Mouse (Mus musculus) urinary bladder, adult 2 months (tissue): ENCODE data around the gene Idua. TPM values are rescaled to one million over a fixed set of nuclear protein-coding genes. Genes with fewer than 3 reads are reported as not detected.

Experiments used
- DNase-seq: peaks from one replicate; pipeline ENCODE4 v3.0.0; 2022; ENCODE audit warnings: low spot score
- polyA plus RNA-seq: library from polyadenylated mRNA; depleted of rRNA; stranded (reverse); fragments of >200 nt; gene quantifications from 2 replicates; pipeline ENCODE4 v1.2.3, GENCODE M21; 2012; rRNA removed

Gene Idua
- polyA plus RNA-seq, 1 experiment, result 24.1 TPM

DNA sequence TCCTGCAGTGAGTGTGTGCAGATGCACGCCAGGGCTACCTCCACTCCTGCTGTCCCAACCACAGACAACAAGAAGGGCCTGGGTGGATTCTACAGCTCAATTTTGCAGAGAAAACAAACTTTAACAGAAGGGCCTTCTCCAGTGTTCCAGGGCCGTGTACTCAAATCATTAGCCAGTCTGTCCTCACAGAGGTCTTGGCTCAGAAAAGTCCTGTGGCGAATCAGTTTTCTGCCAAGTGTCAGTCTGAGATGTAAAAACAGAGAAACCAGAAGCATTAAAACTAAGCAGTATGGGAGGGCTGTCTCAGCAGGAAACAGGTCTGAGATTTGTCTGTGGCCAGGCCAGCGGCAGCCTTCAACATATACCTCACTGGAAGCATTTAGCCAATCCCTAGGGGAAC lies 57.9 kb downstream of the Idua start:
- DNase-seq, result no peak

DNA sequence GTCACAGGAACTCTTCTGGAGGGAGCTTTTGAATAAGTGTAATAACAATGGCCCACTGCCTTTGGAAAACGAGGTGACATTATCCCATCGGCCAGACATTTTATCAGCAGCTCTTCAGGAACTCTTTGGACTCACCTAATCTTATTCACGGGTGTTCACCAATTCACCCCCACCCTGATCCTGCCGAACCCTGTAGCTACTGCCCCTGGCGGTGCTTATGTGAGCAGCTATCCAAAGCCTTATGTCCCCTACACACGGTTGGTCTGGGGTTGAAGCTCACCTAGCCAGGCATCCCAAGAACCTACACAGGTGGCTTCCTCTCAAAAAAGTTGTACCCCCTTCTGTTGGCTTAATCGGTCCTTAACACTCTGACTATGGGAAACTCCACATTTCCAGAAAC lies 59.6 kb downstream of the Idua start:
- DNase-seq, result no peak

DNA sequence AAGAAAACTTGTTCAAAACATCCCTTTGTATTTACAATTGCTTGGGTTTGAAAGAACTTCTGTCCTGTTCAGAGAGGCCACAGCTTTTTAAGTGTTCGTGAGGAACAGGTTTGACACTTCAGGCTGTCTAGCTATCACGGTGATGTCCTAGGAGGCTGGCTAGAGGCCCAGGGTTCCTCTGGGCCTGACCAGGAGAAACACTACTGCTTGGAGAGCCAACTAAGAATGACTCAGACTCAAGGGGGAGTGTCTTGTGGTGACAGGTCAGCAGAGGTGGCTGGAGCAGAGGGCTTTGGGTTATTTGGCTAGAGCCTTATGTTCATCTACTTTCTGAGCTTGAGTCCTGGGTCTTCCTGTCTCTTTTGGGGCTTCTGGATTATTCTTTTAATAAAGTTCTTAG lies 63.9 kb downstream of the Idua start:
- DNase-seq, result no peak

- DNase-seq, result no peak
Observed at GRCm38 (mm10) chr5:108726557-108727248, 66.6 kb downstream of the Idua start.

GRCm38 (mm10) chr5:108727425-108727824 lies 67.3 kb downstream of the Idua start:
- no peak for DNase-seq

Other genes with a start within 250 kb of the Idua start
- gene Atp5k, start 225.9 kb upstream of the Idua start, polyA plus RNA-seq, result 219 and 292 TPM in 2 replicates
- gene Mfsd7a, start 211.4 kb upstream of the Idua start, polyA plus RNA-seq, result 9.8 and 10.7 TPM in 2 replicates
- gene Pcgf3, start 199.1 kb upstream of the Idua start, polyA plus RNA-seq, result 13.9 and 17.1 TPM in 2 replicates
- gene Cplx1, start 110.3 kb upstream of the Idua start, polyA plus RNA-seq, result 0.10 and 0.44 TPM in 2 replicates
- gene Gak, start 30.6 kb upstream of the Idua start, polyA plus RNA-seq, result 61.6 and 66.0 TPM in 2 replicates
- 36.8 and 37.3 TPM in 2 replicates for gene Tmem175, start 30.6 kb upstream of the Idua start, polyA plus RNA-seq
- gene Dgkq, start 9.3 kb downstream of the Idua start, polyA plus RNA-seq, result 20.2 and 21.5 TPM in 2 replicates
- gene Slc26a1, start 15.2 kb downstream of the Idua start, polyA plus RNA-seq, result 0.04 and 0.07 TPM in 2 replicates
- 69.0 and 72.7 TPM in 2 replicates for gene Fgfrl1, start 32.1 kb downstream of the Idua start, polyA plus RNA-seq
- 3.2 and 3.8 TPM in 2 replicates for gene Rnf212, start 114.7 kb downstream of the Idua start, polyA plus RNA-seq
- not detected in 2 replicates for gene Tmed11, start 135.0 kb downstream of the Idua start, polyA plus RNA-seq
- gene Vmn2r8, start 148.5 kb downstream of the Idua start, polyA plus RNA-seq, result not detected in 2 replicates
- gene Vmn2r9, start 192.3 kb downstream of the Idua start, polyA plus RNA-seq, result not detected in 2 replicates